Comparison of ENCODE assay signal across 8 mouse cellular contexts in the genomic region with DNA sequence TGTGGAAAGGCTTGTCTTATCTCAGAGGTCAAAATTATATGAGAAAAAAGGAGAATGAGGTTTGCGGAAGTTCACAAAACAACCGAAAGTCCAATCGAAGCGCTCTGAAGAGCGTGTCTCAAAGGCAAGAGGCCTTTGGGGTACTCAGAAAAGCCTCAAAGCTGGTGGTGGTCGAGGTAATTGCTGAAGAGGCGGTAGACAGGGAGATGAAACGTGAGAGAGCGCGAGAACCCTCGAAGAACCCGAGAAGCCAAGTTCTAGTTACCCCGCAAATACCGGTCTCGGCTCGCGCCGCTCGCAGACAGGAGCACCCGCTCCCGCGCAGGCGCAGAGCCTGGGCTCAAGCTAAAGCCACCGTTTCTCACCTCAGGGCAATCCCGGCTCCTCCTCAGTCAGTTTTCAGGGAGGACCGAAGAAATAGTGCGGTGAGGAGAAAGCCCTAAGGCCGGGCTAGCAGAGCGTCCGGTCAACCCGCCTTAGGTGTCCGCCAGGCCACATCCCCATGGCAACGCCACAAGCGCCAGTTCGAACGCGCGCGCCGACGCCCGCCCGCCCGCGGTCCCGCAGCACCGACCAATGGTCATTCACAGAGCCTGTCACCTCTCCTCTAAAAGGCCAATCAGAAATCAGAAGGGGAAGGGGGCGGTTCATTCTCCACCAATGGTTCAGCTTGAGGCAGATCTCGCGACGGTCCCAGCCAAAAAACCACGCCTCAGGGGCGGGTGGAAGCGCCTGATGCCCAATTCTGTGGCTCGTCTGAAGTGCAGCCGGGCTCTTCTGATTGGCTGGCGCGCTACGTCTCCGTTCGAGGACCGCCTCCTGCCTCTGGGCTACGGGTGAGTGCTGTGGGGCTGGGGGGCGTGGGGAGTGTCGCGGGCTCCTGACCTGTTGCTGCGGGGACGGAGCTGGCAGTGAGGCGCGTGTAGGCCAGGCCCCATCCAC. TPM values are rescaled to one million over a fixed set of nuclear protein-coding genes. Genes with fewer than 3 reads are reported as not detected.
DNase-seq lines count a peak whose midpoint lies in the region; ATAC-seq and TF ChIP-seq lines count a peak whose summit lies in the region.

A gene (minus strand): TSS at position 543 of the 942 bp plus-strand sequence.
A gene (plus strand): TSS at position 807 of the 942 bp plus-strand sequence.

- H3K36me3 ChIP-seq in heart, embryonic 12.5 days = no peaks in the 10 kb centered on the region
- no peaks in the 10 kb centered on the region for H3K36me3 ChIP-seq in kidney, postnatal 0 days (ENCODE audit: insufficient read depth, low read length)
- H3K36me3 ChIP-seq in liver, embryonic 11.5 days (ENCODE audit: control insufficient read depth, insufficient read depth, low read length) = peaks cover 4% of the 10 kb centered on the region; the same call in 1 of the 2 replicates
- no peaks in the 10 kb centered on the region for H3K36me3 ChIP-seq in stomach, embryonic 14.5 days (ENCODE audit: control insufficient read depth, insufficient read depth, low read length)

- H3K9ac ChIP-seq in heart, embryonic 12.5 days = peak within 1 kb of the TSS; percentile 87
- H3K9ac ChIP-seq in kidney, postnatal 0 days (ENCODE audit: low read depth, low read length) = peak within 1 kb of the TSS; percentile 70
- H3K9ac ChIP-seq in liver, embryonic 11.5 days (ENCODE audit: low read depth, low read length) = peak within 1 kb of the TSS; percentile 77
- peak within 1 kb of the TSS; percentile 72 for H3K9ac ChIP-seq in stomach, embryonic 14.5 days (replicated peaks; ENCODE audit: low read depth, low read length)

- peak within 1 kb of the TSS; percentile 85 for H3K4me3 ChIP-seq in heart, embryonic 12.5 days
- peak within 1 kb of the TSS; percentile 60 for H3K4me3 ChIP-seq in kidney, postnatal 0 days (replicated peaks; ENCODE audit: low read depth, low read length)
- H3K4me3 ChIP-seq in liver, embryonic 11.5 days (ENCODE audit: low read depth, low read length) = peak within 1 kb of the TSS; percentile 67
- peak within 1 kb of the TSS; percentile 73 for H3K4me3 ChIP-seq in stomach, embryonic 14.5 days (ENCODE audit: low read depth, low read length)

- H3K27me3 ChIP-seq in heart, embryonic 12.5 days (replicated peaks) = no peaks in the 10 kb centered on the region
- no peaks in the 10 kb centered on the region for H3K27me3 ChIP-seq in kidney, postnatal 0 days (ENCODE audit: insufficient read depth, low read length)
- H3K27me3 ChIP-seq in liver, embryonic 11.5 days (replicated peaks; ENCODE audit: control insufficient read depth, insufficient read depth, low read length) = no peaks in the 10 kb centered on the region
- no peaks in the 10 kb centered on the region for H3K27me3 ChIP-seq in stomach, embryonic 14.5 days (ENCODE audit: control insufficient read depth, insufficient read depth, low read length)

- ATAC-seq in erythroid progenitor cell, adult 5-6 weeks (replicated peaks; ENCODE audit: low FRiP score, poor library complexity, severe bottlenecking) = peak; percentile 94
- ATAC-seq in heart, embryonic 12.5 days (ENCODE audit: insufficient number of reproducible peaks, low FRiP score) = peak; percentile 99
- ATAC-seq in kidney, postnatal 0 days (replicated peaks; ENCODE audit: low FRiP score, low read depth) = peak; percentile 98
- peak; percentile 97 for ATAC-seq in liver, embryonic 11.5 days (replicated peaks; ENCODE audit: low FRiP score)
- peak; percentile 98 for ATAC-seq in stomach, embryonic 14.5 days (ENCODE audit: insufficient number of reproducible peaks, insufficient read depth, low FRiP score, low read depth)

- peak; percentile 99 for DNase-seq in CD4-positive helper T cell, adult 2 months (ENCODE audit: low read depth, low spot score)
- peak; percentile 98 for DNase-seq in brain, embryonic 18.5 days (ENCODE audit: low read depth, low spot score)
- peak; percentile 100 for DNase-seq in kidney, postnatal 0 days (ENCODE audit: low spot score)
- DNase-seq in liver, embryonic 11.5 days (ENCODE audit: low spot score) = peak; percentile 98
- peak; percentile 99 for DNase-seq in naive thymus-derived CD4-positive, alpha-beta T cell, adult 2 months (ENCODE audit: low read depth)

- H3K9me3 ChIP-seq in heart, embryonic 12.5 days (replicated peaks) = no peaks in the 10 kb centered on the region
- no peaks in the 10 kb centered on the region for H3K9me3 ChIP-seq in kidney, postnatal 0 days (replicated peaks; ENCODE audit: low read length)
- no peaks in the 10 kb centered on the region for H3K9me3 ChIP-seq in liver, embryonic 11.5 days (ENCODE audit: control insufficient read depth, low read length)
- H3K9me3 ChIP-seq in stomach, embryonic 14.5 days (ENCODE audit: control insufficient read depth, low read depth, low read length) = no peaks in the 10 kb centered on the region

- under 1% methylated on average over 70 of the region's 70 CpGs for WGBS in heart, embryonic 12.5 days
- under 1% methylated on average over 70 of the region's 70 CpGs for WGBS in kidney, postnatal 0 days
- under 1% methylated on average over 70 of the region's 70 CpGs for WGBS in liver, embryonic 11.5 days
- under 1% methylated on average over 70 of the region's 70 CpGs for WGBS in stomach, embryonic 14.5 days

- peak within 1 kb of the TSS; percentile 85 for H3K4me2 ChIP-seq in heart, embryonic 12.5 days
- peak within 1 kb of the TSS; percentile 66 for H3K4me2 ChIP-seq in kidney, postnatal 0 days (ENCODE audit: low read length)
- peak within 1 kb of the TSS; percentile 71 for H3K4me2 ChIP-seq in liver, embryonic 11.5 days
- peak within 1 kb of the TSS; percentile 82 for H3K4me2 ChIP-seq in stomach, embryonic 14.5 days (replicated peaks; ENCODE audit: low read depth, low read length)

- peaks cover 13% of the 10 kb centered on the region for H3K4me1 ChIP-seq in heart, embryonic 12.5 days (replicated peaks)
- 0 out of 2 replicates have a peak, but pooled peaks cover 2% of the 10 kb centered on the region for H3K4me1 ChIP-seq in kidney, postnatal 0 days (replicated peaks; ENCODE audit: insufficient read depth, low read length)
- 0 out of 2 replicates have a peak, but pooled peaks cover 3% of the 10 kb centered on the region for H3K4me1 ChIP-seq in liver, embryonic 11.5 days (replicated peaks; ENCODE audit: control insufficient read depth, insufficient read depth, low read length)
- peaks cover 7% of the 10 kb centered on the region; the same call in 1 of the 2 replicates for H3K4me1 ChIP-seq in stomach, embryonic 14.5 days (ENCODE audit: control insufficient read depth, insufficient read depth, low read length)

- peak within 1 kb of the TSS; percentile 58 for H3K27ac ChIP-seq in heart, embryonic 12.5 days (ENCODE audit: poor library complexity, severe bottlenecking)
- peak within 1 kb of the TSS; percentile 33; the same call in 1 of the 2 replicates for H3K27ac ChIP-seq in kidney, postnatal 0 days
- peak within 1 kb of the TSS; percentile 73 for H3K27ac ChIP-seq in liver, embryonic 11.5 days (ENCODE audit: low read depth, low read length)
- peak within 1 kb of the TSS; percentile 61; the same call in 1 of the 2 replicates for H3K27ac ChIP-seq in stomach, embryonic 14.5 days (ENCODE audit: low read length)

- no peak for TF ChIP-seq CTCF in kidney, postnatal 0 days (IDR thresholded peaks at IDR 0.05; ENCODE audit: low read depth)

RNA-seq across cellular contexts. Expression of the first gene that starts in this region (rescaled TPM):
- 80.0 and 122 TPM in 2 replicates for total RNA-seq in erythroid progenitor cell, adult 5-6 weeks (2015; ENCODE audit: low replicate concordance)
- total RNA-seq in erythroid progenitor cell, adult 5-6 weeks (2017; ENCODE audit: low replicate concordance) = 92.7 and 96.0 TPM in 2 replicates
- polyA plus RNA-seq in heart, embryonic 12.5 days (2016; fragmentation: Nextera tagmentation; extraction: Ambion mirVana) = 6.1 and 6.8 TPM in 2 replicates
- 2.0 and 2.4 TPM in 2 replicates for polyA plus RNA-seq in kidney, postnatal 0 days (2015; fragmentation: Nextera tagmentation; extraction: Ambion mirVana)
- 6.2 and 8.6 TPM in 2 replicates for polyA plus RNA-seq in liver, embryonic 11.5 days (2014; fragmentation: Nextera tagmentation; extraction: Ambion mirVana)
- polyA plus RNA-seq in stomach, embryonic 14.5 days (2014; fragmentation: Nextera tagmentation; extraction: Ambion mirVana) = 7.4 and 8.0 TPM in 2 replicates

RNA-seq across cellular contexts. Expression of the second gene that starts in this region (rescaled TPM):
- 1.8 TPM in 1 of 2 replicates, not detected in the other for total RNA-seq in erythroid progenitor cell, adult 5-6 weeks (2015; ENCODE audit: low replicate concordance)
- total RNA-seq in erythroid progenitor cell, adult 5-6 weeks (2017; ENCODE audit: low replicate concordance) = 18.2 TPM in 1 of 2 replicates, not detected in the other
- 39.9 and 40.5 TPM in 2 replicates for polyA plus RNA-seq in heart, embryonic 12.5 days (2016; fragmentation: Nextera tagmentation; extraction: Ambion mirVana)
- 57.2 and 61.7 TPM in 2 replicates for polyA plus RNA-seq in kidney, postnatal 0 days (2015; fragmentation: Nextera tagmentation; extraction: Ambion mirVana)
- polyA plus RNA-seq in liver, embryonic 11.5 days (2014; fragmentation: Nextera tagmentation; extraction: Ambion mirVana) = 45.5 and 49.0 TPM in 2 replicates
- 47.7 and 50.6 TPM in 2 replicates for polyA plus RNA-seq in stomach, embryonic 14.5 days (2014; fragmentation: Nextera tagmentation; extraction: Ambion mirVana)

Comparison
In these comparisons a context has a peak if more than half of its experiments do, and no peak if none do; other contexts are left out.
1. Peak in every context shown above with its lines: DNase-seq, ATAC-seq, H3K4me3 ChIP-seq and H3K27ac ChIP-seq.